ENCODE assay signal across 8 mouse cellular contexts in the genomic region with DNA sequence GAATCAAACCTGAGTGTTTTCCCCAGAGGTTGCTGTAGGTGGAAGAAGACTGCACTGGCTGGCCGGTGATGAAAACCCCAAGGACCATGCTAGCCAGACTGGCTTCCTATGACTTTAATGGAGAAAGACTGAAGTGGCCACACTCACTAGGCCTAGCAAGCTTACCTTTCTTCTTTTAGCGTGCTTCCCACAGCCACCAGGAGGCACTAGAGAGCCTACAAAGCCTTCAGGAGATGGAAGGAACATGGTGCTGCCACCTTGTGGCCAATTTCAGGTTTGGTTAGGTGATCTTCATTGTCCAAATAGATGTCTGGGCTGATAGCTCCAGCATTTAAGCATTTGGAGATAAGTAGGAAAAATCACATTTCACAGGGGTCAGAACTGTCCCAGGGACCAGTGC. TPM values are rescaled to one million over a fixed set of nuclear protein-coding genes. Genes with fewer than 3 reads are reported as not detected.
DNase-seq lines count a peak whose midpoint lies in the region; ATAC-seq and TF ChIP-seq lines count a peak whose summit lies in the region.

No protein-coding gene starts in this region.

- H3K4me2 ChIP-seq in kidney, postnatal 0 days (ENCODE audit: low read length): no peak overlapping the region
- H3K4me2 ChIP-seq in liver, embryonic 12.5 days: no peak overlapping the region
- H3K4me2 ChIP-seq in neural tube, embryonic 13.5 days: no peak overlapping the region

- H3K9me3 ChIP-seq in embryonic facial prominence, embryonic 10.5 days: no peaks in the 10 kb centered on the region
- H3K9me3 ChIP-seq in kidney, postnatal 0 days (replicated peaks; ENCODE audit: low read length): no peaks in the 10 kb centered on the region
- no peaks in the 10 kb centered on the region for H3K9me3 ChIP-seq in liver, embryonic 12.5 days (replicated peaks)
- no peaks in the 10 kb centered on the region for H3K9me3 ChIP-seq in neural tube, embryonic 13.5 days

- peaks cover 38% of the 10 kb centered on the region for H3K36me3 ChIP-seq in embryonic facial prominence, embryonic 10.5 days (replicated peaks)
- peaks cover 24% of the 10 kb centered on the region; the same call in 1 of the 2 replicates for H3K36me3 ChIP-seq in kidney, postnatal 0 days (ENCODE audit: insufficient read depth, low read length)
- H3K36me3 ChIP-seq in liver, embryonic 12.5 days: peaks cover 31% of the 10 kb centered on the region
- H3K36me3 ChIP-seq in neural tube, embryonic 13.5 days: peaks cover 35% of the 10 kb centered on the region
- H3K36me3 ChIP-seq in testis, adult 2 months (ENCODE audit: control insufficient read depth, insufficient read depth, low read length): no peaks in the 10 kb centered on the region; the same call in 1 of the 2 replicates

- H3K27me3 ChIP-seq in embryonic facial prominence, embryonic 10.5 days (replicated peaks; ENCODE audit: low read depth, poor library complexity, severe bottlenecking): no peaks in the 10 kb centered on the region
- H3K27me3 ChIP-seq in kidney, postnatal 0 days (ENCODE audit: insufficient read depth, low read length): no peaks in the 10 kb centered on the region
- H3K27me3 ChIP-seq in liver, embryonic 12.5 days (replicated peaks): peaks cover 4% of the 10 kb centered on the region; the same call in 1 of the 2 replicates
- no peaks in the 10 kb centered on the region for H3K27me3 ChIP-seq in neural tube, embryonic 13.5 days
- no peaks in the 10 kb centered on the region for H3K27me3 ChIP-seq in testis, adult 2 months (ENCODE audit: control insufficient read depth, insufficient read depth, low read length)

- no peak overlapping the region for H3K27ac ChIP-seq in embryonic facial prominence, embryonic 10.5 days (replicated peaks)
- H3K27ac ChIP-seq in kidney, postnatal 0 days: no peak overlapping the region
- H3K27ac ChIP-seq in liver, embryonic 12.5 days: no peak overlapping the region
- H3K27ac ChIP-seq in neural tube, embryonic 13.5 days (replicated peaks): no peak overlapping the region
- no peak overlapping the region for H3K27ac ChIP-seq in testis, adult 2 months (ENCODE audit: control insufficient read depth, insufficient read depth, low read depth, low read length)

- DNase-seq in CD4-positive helper T cell, adult 2 months (ENCODE audit: low read depth, low spot score): peak; percentile 93
- peak; percentile 92 for DNase-seq in adrenal gland, postnatal 25 days
- peak; percentile 92 for DNase-seq in embryonic facial prominence, embryonic 10.5 days (ENCODE audit: low spot score)
- DNase-seq in kidney, postnatal 0 days (ENCODE audit: low spot score): peak; percentile 96

- no peak overlapping the region for H3K4me3 ChIP-seq in embryonic facial prominence, embryonic 10.5 days
- H3K4me3 ChIP-seq in kidney, postnatal 0 days (replicated peaks; ENCODE audit: low read depth, low read length): no peak overlapping the region
- H3K4me3 ChIP-seq in liver, embryonic 12.5 days: no peak overlapping the region
- H3K4me3 ChIP-seq in neural tube, embryonic 13.5 days: no peak overlapping the region
- H3K4me3 ChIP-seq in testis, adult 2 months (ENCODE audit: control insufficient read depth, low read depth, low read length): peak overlapping the region; percentile 53

- peaks cover 14% of the 10 kb centered on the region for H3K4me1 ChIP-seq in embryonic facial prominence, embryonic 10.5 days
- 0 out of 2 replicates have a peak, but pooled peaks cover 3% of the 10 kb centered on the region for H3K4me1 ChIP-seq in kidney, postnatal 0 days (replicated peaks; ENCODE audit: insufficient read depth, low read length)
- H3K4me1 ChIP-seq in liver, embryonic 12.5 days: peaks cover 9% of the 10 kb centered on the region
- H3K4me1 ChIP-seq in neural tube, embryonic 13.5 days (replicated peaks): no peaks in the 10 kb centered on the region
- no peaks in the 10 kb centered on the region for H3K4me1 ChIP-seq in testis, adult 2 months (ENCODE audit: control insufficient read depth, insufficient read depth, low read length)

- peak; percentile 100 for TF ChIP-seq CTCF in kidney, postnatal 0 days (IDR thresholded peaks at IDR 0.05; ENCODE audit: low read depth)
- TF ChIP-seq CTCF in testis, adult 2 months (IDR thresholded peaks at IDR 0.05; ENCODE audit: control insufficient read depth, insufficient read depth, insufficient replicate concordance, low read depth, low read length): peak; percentile 94; the same call in 1 of the 2 replicates

- TF ChIP-seq POLR2A in testis, adult 2 months (IDR thresholded peaks at IDR 0.05; ENCODE audit: control insufficient read depth, low read depth, low read length): no peak

- 13% methylated on average over 2 of the region's 2 CpGs for WGBS in embryonic facial prominence, embryonic 10.5 days
- 24% methylated on average over 2 of the region's 2 CpGs for WGBS in kidney, postnatal 0 days
- WGBS in liver, embryonic 12.5 days (ENCODE audit: insufficient replicate concordance): 21% methylated on average over 2 of the region's 2 CpGs
- 25% methylated on average over 2 of the region's 2 CpGs for WGBS in neural tube, embryonic 13.5 days

- peak; percentile 91 for ATAC-seq in granulocyte monocyte progenitor cell, adult 5-6 weeks (replicated peaks; ENCODE audit: poor library complexity, severe bottlenecking)
- ATAC-seq in kidney, postnatal 0 days (replicated peaks; ENCODE audit: low FRiP score, low read depth): no peak
- peak; percentile 14; the same call in 1 of the 2 replicates for ATAC-seq in liver, embryonic 12.5 days
- peak; percentile 37; the same call in 1 of the 2 replicates for ATAC-seq in neural tube, embryonic 13.5 days (ENCODE audit: low read depth)

- no peak overlapping the region for H3K9ac ChIP-seq in kidney, postnatal 0 days (ENCODE audit: low read depth, low read length)
- H3K9ac ChIP-seq in liver, embryonic 12.5 days: no peak overlapping the region
- no peak overlapping the region for H3K9ac ChIP-seq in neural tube, embryonic 13.5 days

RNA-seq across cellular contexts. Expression of gene Ptges2, which starts 9.0 kb away (rescaled TPM):
- 49.8 and 51.8 TPM in 2 replicates for total RNA-seq in adrenal gland, postnatal 25 days (2021)
- polyA plus RNA-seq in embryonic facial prominence, embryonic 10.5 days (2016; fragmentation: Nextera tagmentation; extraction: Ambion mirVana): 32.2 and 32.5 TPM in 2 replicates
- 17.8 and 32.2 TPM in 2 replicates for total RNA-seq in granulocyte monocyte progenitor cell, adult 5-6 weeks (2014; fragmentation: Nextera tagmentation)
- 15.2 and 23.4 TPM in 2 replicates for total RNA-seq in granulocyte monocyte progenitor cell, adult 5-6 weeks (2017)
- 44.1 and 44.8 TPM in 2 replicates for polyA plus RNA-seq in kidney, postnatal 0 days (2015; fragmentation: Nextera tagmentation; extraction: Ambion mirVana)
- 19.3 and 21.1 TPM in 2 replicates for polyA plus RNA-seq in liver, embryonic 12.5 days (2016; fragmentation: Nextera tagmentation; extraction: Ambion mirVana)
- polyA plus RNA-seq in neural tube, embryonic 13.5 days (2015; fragmentation: Nextera tagmentation; extraction: Ambion mirVana): 44.3 and 46.0 TPM in 2 replicates
- 7.5 and 7.6 TPM in 2 replicates for polyA plus RNA-seq in testis, adult 2 months (2012; rRNA removed)

RNA-seq across cellular contexts. Expression of gene Lcn2, which starts 16.6 kb away (rescaled TPM):
- total RNA-seq in adrenal gland, postnatal 25 days (2021): 1.0 and 1.5 TPM in 2 replicates
- not detected in 2 replicates for polyA plus RNA-seq in embryonic facial prominence, embryonic 10.5 days (2016; fragmentation: Nextera tagmentation; extraction: Ambion mirVana)
- 24.8 and 50.9 TPM in 2 replicates for total RNA-seq in granulocyte monocyte progenitor cell, adult 5-6 weeks (2014; fragmentation: Nextera tagmentation)
- 51.1 and 62.2 TPM in 2 replicates for total RNA-seq in granulocyte monocyte progenitor cell, adult 5-6 weeks (2017)
- 43.5 and 50.3 TPM in 2 replicates for polyA plus RNA-seq in kidney, postnatal 0 days (2015; fragmentation: Nextera tagmentation; extraction: Ambion mirVana)
- polyA plus RNA-seq in liver, embryonic 12.5 days (2016; fragmentation: Nextera tagmentation; extraction: Ambion mirVana): 15.2 and 17.7 TPM in 2 replicates
- polyA plus RNA-seq in neural tube, embryonic 13.5 days (2015; fragmentation: Nextera tagmentation; extraction: Ambion mirVana): 0.56 and 1.4 TPM in 2 replicates
- polyA plus RNA-seq in testis, adult 2 months (2012; rRNA removed): 197 and 328 TPM in 2 replicates

RNA-seq across cellular contexts. Expression of gene 1110008P14Rik, which starts 22.9 kb away (rescaled TPM):
- total RNA-seq in adrenal gland, postnatal 25 days (2021): 173 and 191 TPM in 2 replicates
- 35.0 and 39.3 TPM in 2 replicates for polyA plus RNA-seq in embryonic facial prominence, embryonic 10.5 days (2016; fragmentation: Nextera tagmentation; extraction: Ambion mirVana)
- 11.7 and 20.7 TPM in 2 replicates for total RNA-seq in granulocyte monocyte progenitor cell, adult 5-6 weeks (2014; fragmentation: Nextera tagmentation)
- total RNA-seq in granulocyte monocyte progenitor cell, adult 5-6 weeks (2017): 5.5 and 11.2 TPM in 2 replicates
- 87.0 and 96.8 TPM in 2 replicates for polyA plus RNA-seq in kidney, postnatal 0 days (2015; fragmentation: Nextera tagmentation; extraction: Ambion mirVana)
- 36.2 and 40.6 TPM in 2 replicates for polyA plus RNA-seq in liver, embryonic 12.5 days (2016; fragmentation: Nextera tagmentation; extraction: Ambion mirVana)
- polyA plus RNA-seq in neural tube, embryonic 13.5 days (2015; fragmentation: Nextera tagmentation; extraction: Ambion mirVana): 101 and 135 TPM in 2 replicates
- 92.9 and 102 TPM in 2 replicates for polyA plus RNA-seq in testis, adult 2 months (2012; rRNA removed)

RNA-seq across cellular contexts. Expression of gene Naif1, which starts 45.6 kb away (rescaled TPM):
- 5.5 and 5.6 TPM in 2 replicates for total RNA-seq in adrenal gland, postnatal 25 days (2021)
- 6.4 and 6.8 TPM in 2 replicates for polyA plus RNA-seq in embryonic facial prominence, embryonic 10.5 days (2016; fragmentation: Nextera tagmentation; extraction: Ambion mirVana)
- total RNA-seq in granulocyte monocyte progenitor cell, adult 5-6 weeks (2014; fragmentation: Nextera tagmentation): 3.7 and 4.6 TPM in 2 replicates
- total RNA-seq in granulocyte monocyte progenitor cell, adult 5-6 weeks (2017): 3.0 and 4.8 TPM in 2 replicates
- polyA plus RNA-seq in kidney, postnatal 0 days (2015; fragmentation: Nextera tagmentation; extraction: Ambion mirVana): 4.7 TPM in 2 replicates
- 2.9 and 3.2 TPM in 2 replicates for polyA plus RNA-seq in liver, embryonic 12.5 days (2016; fragmentation: Nextera tagmentation; extraction: Ambion mirVana)
- polyA plus RNA-seq in neural tube, embryonic 13.5 days (2015; fragmentation: Nextera tagmentation; extraction: Ambion mirVana): 5.1 and 5.6 TPM in 2 replicates
- polyA plus RNA-seq in testis, adult 2 months (2012; rRNA removed): 19.9 and 22.7 TPM in 2 replicates

RNA-seq across cellular contexts. Expression of gene Slc25a25, which starts 46.6 kb away (rescaled TPM):
- total RNA-seq in adrenal gland, postnatal 25 days (2021): 16.4 and 28.0 TPM in 2 replicates
- 29.8 and 31.8 TPM in 2 replicates for polyA plus RNA-seq in embryonic facial prominence, embryonic 10.5 days (2016; fragmentation: Nextera tagmentation; extraction: Ambion mirVana)
- 7.1 and 19.9 TPM in 2 replicates for total RNA-seq in granulocyte monocyte progenitor cell, adult 5-6 weeks (2014; fragmentation: Nextera tagmentation)
- total RNA-seq in granulocyte monocyte progenitor cell, adult 5-6 weeks (2017): 8.1 and 14.6 TPM in 2 replicates
- polyA plus RNA-seq in kidney, postnatal 0 days (2015; fragmentation: Nextera tagmentation; extraction: Ambion mirVana): 15.0 and 16.9 TPM in 2 replicates
- 11.4 and 11.9 TPM in 2 replicates for polyA plus RNA-seq in liver, embryonic 12.5 days (2016; fragmentation: Nextera tagmentation; extraction: Ambion mirVana)
- 49.8 and 49.9 TPM in 2 replicates for polyA plus RNA-seq in neural tube, embryonic 13.5 days (2015; fragmentation: Nextera tagmentation; extraction: Ambion mirVana)
- 36.7 and 38.4 TPM in 2 replicates for polyA plus RNA-seq in testis, adult 2 months (2012; rRNA removed)
